Mouse (Mus musculus): ENCODE data around the gene Slc6a8.

Gene Slc6a8

GRCm38 (mm10) chrX:73685629-73686028, 12.7 kb downstream of the Slc6a8 start:
- peak; percentile 57 for DNase-seq

GRCm38 (mm10) chrX:73690917-73691629, 18.1 kb downstream of the Slc6a8 start:
- peak; percentile 71 for DNase-seq

- no peak for DNase-seq
Measured at GRCm38 (mm10) chrX:73700472-73700871, 27.5 kb downstream of the Slc6a8 start.

GRCm38 (mm10) chrX:73715476-73716108, 42.6 kb downstream of the Slc6a8 start:
- DNase-seq: peak; percentile 52

- DNase-seq: peak; percentile 90
Measured at GRCm38 (mm10) chrX:73716109-73716661, 43.2 kb downstream of the Slc6a8 start, which contains the start of the genes Bcap31 and Abcd1. TSS of gene Bcap31 (minus strand) at chrX:73716175. TSS of gene Abcd1 (plus strand) at chrX:73716597.

GRCm38 (mm10) chrX:73716709-73717545, 44.0 kb downstream of the Slc6a8 start:
- DNase-seq: peak; percentile 30

- peak; percentile 33 for DNase-seq
Measured at GRCm38 (mm10) chrX:73717667-73718066, 44.7 kb downstream of the Slc6a8 start.

- no peak for DNase-seq
Measured at GRCm38 (mm10) chrX:73718271-73718670, 45.3 kb downstream of the Slc6a8 start.

GRCm38 (mm10) chrX:73718686-73719362, 45.9 kb downstream of the Slc6a8 start:
- DNase-seq: peak; percentile 45

GRCm38 (mm10) chrX:73730908-73731307, 58.0 kb downstream of the Slc6a8 start:
- DNase-seq: no peak
